Mouse (Mus musculus) liver, postnatal 0 days (tissue): ENCODE data around the gene Efhc1.

Experiments used
- CTCF ChIP-seq: sonication (generic); IDR thresholded peaks from 2 replicates; pipeline ENCODE4 v1.5.1; 2016; ENCODE audit warnings: antibody characterized with exemption, low read depth
- EP300 ChIP-seq: IDR thresholded peaks from 2 replicates; pipeline ENCODE4 v1.6.1; 2016; ENCODE audit warnings: antibody characterized with exemption, low read depth, mild to moderate bottlenecking

GRCm38 (mm10) chr1:20908541-20908940 lies 42.9 kb upstream of the Efhc1 start:
- TF ChIP-seq CTCF: no peak
- TF ChIP-seq EP300: no peak
